Mouse (Mus musculus) kidney, embryonic 16.5 days (tissue): Measurements from ENCODE around the gene Smap1. TPM values are rescaled to one million over a fixed set of nuclear protein-coding genes. Genes with fewer than 3 reads are reported as not detected.

Experiments
- ATAC-seq: fragments of 200-750 bp; cut with Nextera tagmentation; 2 replicates; pipeline ENCODE4 v1.8.0; 2017; ENCODE audit warnings: moderate TSS enrichment; ENCODE audit not compliant: low FRiP score, low TSS enrichment
- H3K27ac ChIP-seq: fragments of 300-500 bp; sonication (generic); 2 replicates; pipeline ENCODE4 v1.5.1; 2014; ENCODE audit warnings: low read length
- H3K27me3 ChIP-seq: fragments of 300-500 bp; sonication (generic); 2 replicates; pipeline ENCODE4 v1.6.1; 2014; ENCODE audit warnings: low read length, control low read depth, mixed read lengths; ENCODE audit not compliant: insufficient read depth
- H3K36me3 ChIP-seq: fragments of 300-500 bp; sonication (generic); 2 replicates; pipeline ENCODE4 v1.6.1; 2014; ENCODE audit warnings: low read length, control low read depth, mixed read lengths; ENCODE audit not compliant: insufficient read depth
- H3K4me1 ChIP-seq: fragments of 300-500 bp; sonication (generic); 2 replicates; pipeline ENCODE4 v1.6.1; 2014; ENCODE audit warnings: low read length, control low read depth, mixed read lengths; ENCODE audit not compliant: insufficient read depth
- H3K4me2 ChIP-seq: fragments of 300-500 bp; sonication (generic); replicated peaks from 2 replicates; pipeline ENCODE4 v1.6.1; 2014; ENCODE audit warnings: low read depth, low read length
- H3K4me3 ChIP-seq: fragments of 300-500 bp; sonication (generic); 2 replicates; pipeline ENCODE4 v1.5.1; 2014; ENCODE audit warnings: mild to moderate bottlenecking, low read length
- H3K9ac ChIP-seq: fragments of 300-500 bp; sonication (generic); replicated peaks from 2 replicates; pipeline ENCODE4 v1.6.1; 2014; ENCODE audit warnings: low read length
- H3K9me3 ChIP-seq: fragments of 300-500 bp; sonication (generic); 2 replicates; pipeline ENCODE4 v1.6.1; 2016; ENCODE audit warnings: low read length, control low read depth
- WGBS: fragments of 180-500 bp; shearing (Covaris S2); extraction: QIAGEN DNeasy Blood & Tissue Kit; methylation state at CpG from one replicate; pipeline ENCODE4 v1.1.7; 2014; 5-methylcytosine and 5-hydroxymethylcytosine counted together
- polyA plus RNA-seq: library from polyadenylated mRNA; unstranded; fragments of >200 nt; fragmentation: Nextera tagmentation; extraction: Ambion mirVana; gene quantifications from 2 replicates; pipeline ENCODE4 v1.2.1, GENCODE M21; 2015

Gene Smap1
- polyA plus RNA-seq, 1 experiment from 2014 or later = 28.0 TPM

GRCm38 (mm10) chr1:23845007-23845406 is 77.1 kb downstream of the Smap1 start:
- 90% methylated on average over 10 of the region's 10 CpGs for WGBS
- peaks cover 37% of the 10 kb centered on the region for H3K36me3 ChIP-seq

GRCm38 (mm10) chr1:23843790-23844189 is 78.3 kb downstream of the Smap1 start:
- no peak overlapping the region for H3K27ac ChIP-seq
- H3K4me1 ChIP-seq = no peaks in the 10 kb centered on the region
- ATAC-seq = no peak
- no peaks in the 10 kb centered on the region for H3K9me3 ChIP-seq
- no peak overlapping the region for H3K4me2 ChIP-seq
- H3K36me3 ChIP-seq = peaks cover 33% of the 10 kb centered on the region
- H3K4me3 ChIP-seq = no peak overlapping the region
- H3K27me3 ChIP-seq = no peaks in the 10 kb centered on the region
- H3K9ac ChIP-seq = no peak overlapping the region
- 83% methylated on average over 7 of the region's 7 CpGs for WGBS

More at GRCm38 (mm10) chr1:23845007-23845406, 77.1 kb downstream of the Smap1 start:
- H3K27ac ChIP-seq = no peak overlapping the region
- no peak overlapping the region for H3K4me3 ChIP-seq
- H3K27me3 ChIP-seq = no peaks in the 10 kb centered on the region
- H3K4me1 ChIP-seq = no peaks in the 10 kb centered on the region
- H3K4me2 ChIP-seq = no peak overlapping the region
- no peak for ATAC-seq
- no peaks in the 10 kb centered on the region for H3K9me3 ChIP-seq
- no peak overlapping the region for H3K9ac ChIP-seq

- no peak overlapping the region for H3K4me3 ChIP-seq
- H3K9ac ChIP-seq = no peak overlapping the region
- peaks cover 24% of the 10 kb centered on the region for H3K36me3 ChIP-seq
- H3K27me3 ChIP-seq = no peaks in the 10 kb centered on the region
- ATAC-seq = no peak
- no peak overlapping the region for H3K27ac ChIP-seq
- 53% methylated on average over 3 of the region's 3 CpGs for WGBS
- no peaks in the 10 kb centered on the region for H3K4me1 ChIP-seq
- no peaks in the 10 kb centered on the region for H3K9me3 ChIP-seq
- no peak overlapping the region for H3K4me2 ChIP-seq
Measured at GRCm38 (mm10) chr1:23842629-23843028, 79.5 kb downstream of the Smap1 start.

GRCm38 (mm10) chr1:23840924-23841323 is 81.2 kb downstream of the Smap1 start:
- H3K9me3 ChIP-seq = no peaks in the 10 kb centered on the region
- H3K4me2 ChIP-seq = no peak overlapping the region
- no peak for ATAC-seq
- no peaks in the 10 kb centered on the region for H3K27me3 ChIP-seq
- H3K9ac ChIP-seq = no peak overlapping the region
- no peak overlapping the region for H3K4me3 ChIP-seq
- no peaks in the 10 kb centered on the region for H3K4me1 ChIP-seq
- no peak overlapping the region for H3K27ac ChIP-seq
- peaks cover 17% of the 10 kb centered on the region; the same call in 1 of the 2 replicates for H3K36me3 ChIP-seq

DNA sequence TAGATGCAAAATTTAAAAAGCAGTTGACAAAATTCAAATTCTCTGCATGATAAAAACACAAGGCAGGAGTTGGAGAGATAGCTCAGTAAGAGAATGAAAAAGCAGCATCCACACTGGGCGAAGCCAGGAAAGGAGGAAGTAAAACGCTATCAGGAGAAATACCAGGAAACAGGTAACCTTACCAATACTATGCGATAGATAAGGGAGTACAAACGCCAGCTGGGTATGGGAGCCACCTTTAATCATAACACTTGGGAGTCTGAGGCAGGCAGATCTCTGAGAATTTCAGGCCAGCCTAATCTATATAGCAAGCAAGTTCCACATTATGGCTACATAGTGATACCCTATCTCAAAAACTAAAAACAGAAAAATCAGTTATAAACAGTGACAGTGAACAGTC is 85.5 kb downstream of the Smap1 start:
- 86% methylated on average over 4 of the region's 4 CpGs for WGBS
- Histone ChIP-seq H3K36me3 (no peaks in the 10 kb centered on the region; the same call in 1 of the 2 replicates), H3K4me1 (no peaks in the 10 kb centered on the region), H3K4me2 (no peak overlapping the region), H3K27me3 (no peaks in the 10 kb centered on the region), H3K4me3 (no peak overlapping the region), H3K9me3 (no peaks in the 10 kb centered on the region), H3K27ac (no peak overlapping the region), H3K9ac (no peak overlapping the region)
- no peak for ATAC-seq

DNA sequence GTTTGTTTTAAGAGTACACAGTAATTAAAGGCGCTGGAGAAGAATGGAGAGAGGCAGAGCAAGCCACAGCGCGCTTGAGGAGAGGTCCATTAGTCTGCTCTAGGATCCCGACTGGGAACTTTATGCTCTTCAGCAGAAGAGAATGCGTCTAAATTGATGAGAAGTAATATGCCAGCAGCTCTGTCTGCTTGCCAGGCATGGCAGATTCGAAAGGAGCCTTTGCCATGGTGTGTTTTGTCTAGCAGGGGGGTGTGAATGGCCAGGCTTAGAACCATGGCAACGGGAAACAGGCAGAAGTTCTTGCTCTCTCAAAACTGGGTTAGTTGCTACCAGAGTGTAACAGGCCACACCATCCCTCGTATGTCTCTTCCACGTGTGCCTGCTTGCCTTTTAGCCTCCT is 87.3 kb downstream of the Smap1 start:
- no peaks in the 10 kb centered on the region; the same call in 1 of the 2 replicates for H3K36me3 ChIP-seq
- no peak overlapping the region for H3K9ac ChIP-seq
- H3K4me2 ChIP-seq = no peak overlapping the region
- no peak overlapping the region for H3K4me3 ChIP-seq
- no peak for ATAC-seq
- 64% methylated on average over 9 of the region's 9 CpGs for WGBS
- H3K9me3 ChIP-seq = no peaks in the 10 kb centered on the region
- no peaks in the 10 kb centered on the region for H3K27me3 ChIP-seq
- H3K27ac ChIP-seq = no peak overlapping the region
- no peaks in the 10 kb centered on the region for H3K4me1 ChIP-seq

- 76% methylated on average over 7 of the region's 7 CpGs for WGBS
- Histone ChIP-seq H3K4me1 (no peaks in the 10 kb centered on the region), H3K9me3 (no peaks in the 10 kb centered on the region), H3K4me3 (no peak overlapping the region), H3K27me3 (no peaks in the 10 kb centered on the region), H3K27ac (no peak overlapping the region), H3K36me3 (no peaks in the 10 kb centered on the region; the same call in 1 of the 2 replicates), H3K4me2 (no peak overlapping the region), H3K9ac (no peak overlapping the region)
- ATAC-seq = no peak
Measured at GRCm38 (mm10) chr1:23834246-23834645, 87.9 kb downstream of the Smap1 start.

DNA sequence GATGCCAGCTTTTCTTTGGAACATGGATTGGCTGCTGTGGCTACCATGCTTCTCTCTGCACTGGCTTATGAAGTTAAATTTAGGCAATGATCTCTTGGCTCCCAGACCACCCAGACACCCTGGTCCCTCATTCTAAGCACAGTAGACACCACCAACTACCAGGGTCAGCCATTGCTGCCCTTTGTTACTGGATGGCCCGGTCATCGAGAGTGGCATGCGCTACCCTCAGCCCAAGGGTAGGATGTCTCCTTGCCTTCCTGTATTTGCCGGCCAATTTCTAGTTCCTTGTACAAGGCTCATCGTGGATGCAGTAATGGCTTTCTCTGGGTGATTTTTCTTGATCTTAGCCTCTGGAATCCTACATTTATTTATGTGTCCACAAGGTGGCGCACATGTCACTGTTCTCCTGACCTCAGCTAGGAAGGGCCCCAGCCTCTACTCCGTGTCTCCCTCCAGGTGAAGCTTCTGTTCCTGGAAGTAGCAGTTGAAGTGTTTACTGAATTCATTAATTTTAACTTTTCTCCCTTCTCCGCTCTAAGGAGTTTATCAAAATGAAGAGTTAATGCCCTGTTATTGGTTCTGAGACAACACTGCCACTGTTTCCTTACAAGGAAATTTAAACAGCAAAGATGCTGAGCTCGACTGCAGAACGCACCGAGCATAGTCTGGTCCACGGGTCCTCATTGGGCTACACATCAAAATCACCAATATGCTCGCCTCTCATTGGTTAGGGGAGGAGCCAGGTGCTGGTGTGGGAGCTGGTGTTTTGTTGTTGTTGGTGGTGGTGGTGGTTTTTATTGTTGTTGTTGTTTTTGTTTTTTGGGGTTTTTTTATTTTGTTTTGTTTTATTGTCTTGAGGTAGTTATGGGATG is 95.0 kb downstream of the Smap1 start:
- Histone ChIP-seq H3K36me3 (no peaks in the 10 kb centered on the region), H3K4me1 (no peaks in the 10 kb centered on the region), H3K4me2 (no peak overlapping the region), H3K9ac (no peak overlapping the region), H3K27me3 (no peaks in the 10 kb centered on the region), H3K9me3 (no peaks in the 10 kb centered on the region), H3K4me3 (no peak overlapping the region), H3K27ac (no peak overlapping the region)
- ATAC-seq = peak; percentile 78
- WGBS = 41% methylated on average over 13 of the region's 13 CpGs

DNA sequence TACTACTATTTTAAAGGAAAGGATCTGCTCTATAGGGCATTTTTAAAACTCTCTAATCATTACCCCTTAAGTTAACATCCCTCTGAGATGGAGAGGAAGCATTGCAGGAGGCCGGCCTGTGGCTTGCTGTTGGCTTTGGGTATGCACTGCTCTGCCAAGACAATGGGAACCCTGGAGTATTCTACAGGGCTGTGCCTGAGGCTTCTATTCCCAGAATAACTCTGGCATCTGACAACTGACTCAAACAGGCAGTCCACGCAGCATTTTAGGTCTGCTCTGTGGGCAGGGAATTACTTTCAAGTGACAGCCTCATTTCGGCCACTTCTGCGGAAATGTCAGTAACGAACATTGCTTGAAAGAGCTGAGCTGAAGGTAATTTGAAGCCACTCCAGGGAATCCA is 100.5 kb downstream of the Smap1 start:
- 80% methylated on average over 5 of the region's 5 CpGs for WGBS
- no peaks in the 10 kb centered on the region for H3K4me1 ChIP-seq
- H3K9me3 ChIP-seq = no peaks in the 10 kb centered on the region
- no peak overlapping the region for H3K4me3 ChIP-seq
- ATAC-seq = no peak
- H3K4me2 ChIP-seq = no peak overlapping the region
- H3K27me3 ChIP-seq = no peaks in the 10 kb centered on the region
- no peak overlapping the region for H3K27ac ChIP-seq
- H3K36me3 ChIP-seq = no peaks in the 10 kb centered on the region
- H3K9ac ChIP-seq = no peak overlapping the region

GRCm38 (mm10) chr1:23798306-23798705 is 123.8 kb downstream of the Smap1 start:
- Histone ChIP-seq H3K27me3 (no peaks in the 10 kb centered on the region), H3K9ac (no peak overlapping the region), H3K9me3 (no peaks in the 10 kb centered on the region), H3K36me3 (no peaks in the 10 kb centered on the region), H3K27ac (no peak overlapping the region), H3K4me3 (no peak overlapping the region), H3K4me2 (no peak overlapping the region), H3K4me1 (no peaks in the 10 kb centered on the region)
- 60% methylated on average over 9 of the region's 9 CpGs for WGBS
- no peak for ATAC-seq
